Mouse (Mus musculus) stomach, embryonic 15.5 days (tissue): ENCODE measurements around the gene Clock. TPM values are rescaled to one million over a fixed set of nuclear protein-coding genes. Genes with fewer than 3 reads are reported as not detected.

Experiments used
- ATAC-seq: fragments of 200-750 bp; cut with Nextera tagmentation; 2 replicates; pipeline ENCODE4 v1.8.0; 2017; ENCODE audit warnings: low read depth, moderate number of reproducible peaks, moderate TSS enrichment; ENCODE audit not compliant: insufficient read depth, low FRiP score
- H3K27ac ChIP-seq: fragments of 300-500 bp; sonication (generic); 2 replicates; pipeline ENCODE4 v1.5.1; 2015; ENCODE audit warnings: mild to moderate bottlenecking, inconsistent platforms
- H3K27me3 ChIP-seq: fragments of 300-500 bp; sonication (generic); replicated peaks from 2 replicates; pipeline ENCODE4 v1.6.1; 2015; ENCODE audit warnings: inconsistent platforms
- H3K36me3 ChIP-seq: fragments of 300-500 bp; sonication (generic); 2 replicates; pipeline ENCODE4 v1.6.1; 2015; ENCODE audit warnings: inconsistent platforms
- H3K4me1 ChIP-seq: fragments of 300-500 bp; sonication (generic); 2 replicates; pipeline ENCODE4 v1.6.1; 2015; ENCODE audit warnings: inconsistent platforms
- H3K4me2 ChIP-seq: fragments of 300-500 bp; sonication (generic); 2 replicates; pipeline ENCODE4 v1.6.1; 2015; ENCODE audit warnings: mild to moderate bottlenecking, inconsistent platforms
- H3K4me3 ChIP-seq: fragments of 300-500 bp; sonication (generic); replicated peaks from 2 replicates; pipeline ENCODE4 v1.5.1; 2015; ENCODE audit warnings: inconsistent platforms
- H3K9ac ChIP-seq: fragments of 300-500 bp; sonication (generic); 2 replicates; pipeline ENCODE4 v1.6.1; 2015; ENCODE audit warnings: inconsistent platforms
- H3K9me3 ChIP-seq: fragments of 300-500 bp; sonication (generic); 2 replicates; pipeline ENCODE4 v1.6.1; 2016; ENCODE audit warnings: inconsistent platforms
- WGBS: fragments of 180-500 bp; shearing (Covaris S2); methylation state at CpG from one replicate; pipeline ENCODE4 v1.1.7; 2015; 5-methylcytosine and 5-hydroxymethylcytosine counted together
- polyA plus RNA-seq: library from polyadenylated mRNA; unstranded; fragments of >200 nt; fragmentation: Nextera tagmentation; extraction: Ambion mirVana; gene quantifications from 2 replicates; pipeline ENCODE4 v1.2.1, GENCODE M21; 2015

The Clock gene
- polyA plus RNA-seq, 1 experiment from 2014 or later: 13.7 TPM

- no peak for ATAC-seq
- 87% methylated on average over 3 of the region's 3 CpGs for WGBS
Observed at GRCm38 (mm10) chr5:76250948-76251347, 53.6 kb downstream of the Clock start.

GRCm38 (mm10) chr5:76246539-76246938, 58.1 kb downstream of the Clock start:
- Histone ChIP-seq H3K9ac (no peak overlapping the region), H3K27ac (no peak overlapping the region), H3K36me3 (0 out of 2 replicates have a peak, but pooled peaks cover 2% of the 10 kb centered on the region), H3K9me3 (no peaks in the 10 kb centered on the region), H3K4me2 (no peak overlapping the region), H3K4me3 (no peak overlapping the region), H3K27me3 (no peaks in the 10 kb centered on the region), H3K4me1 (no peaks in the 10 kb centered on the region)
- no peak for ATAC-seq

More at GRCm38 (mm10) chr5:76250948-76251347, 53.6 kb downstream of the Clock start:
- Histone ChIP-seq H3K36me3 (no peaks in the 10 kb centered on the region), H3K27ac (no peak overlapping the region), H3K4me1 (no peaks in the 10 kb centered on the region), H3K4me2 (no peak overlapping the region), H3K9ac (no peak overlapping the region), H3K27me3 (no peaks in the 10 kb centered on the region), H3K9me3 (no peaks in the 10 kb centered on the region), H3K4me3 (no peak overlapping the region)

- H3K27ac ChIP-seq: no peak overlapping the region
- no peaks in the 10 kb centered on the region for H3K4me1 ChIP-seq
- H3K4me2 ChIP-seq: no peak overlapping the region
- H3K36me3 ChIP-seq: 0 out of 2 replicates have a peak, but pooled peaks cover 2% of the 10 kb centered on the region
- H3K9me3 ChIP-seq: no peaks in the 10 kb centered on the region
- H3K4me3 ChIP-seq: no peak overlapping the region
- ATAC-seq: no peak
- H3K27me3 ChIP-seq: no peaks in the 10 kb centered on the region
- H3K9ac ChIP-seq: no peak overlapping the region
- whole genome bisulfite sequencing: 89% methylated on average over 3 of the region's 3 CpGs
Observed at GRCm38 (mm10) chr5:76245419-76245818, 59.2 kb downstream of the Clock start.

GRCm38 (mm10) chr5:76244430-76244829, 60.2 kb downstream of the Clock start:
- Histone ChIP-seq H3K4me1 (no peaks in the 10 kb centered on the region), H3K9ac (no peak overlapping the region), H3K9me3 (no peaks in the 10 kb centered on the region), H3K27ac (no peak overlapping the region), H3K4me2 (no peak overlapping the region), H3K4me3 (no peak overlapping the region), H3K36me3 (0 out of 2 replicates have a peak, but pooled peaks cover 7% of the 10 kb centered on the region), H3K27me3 (no peaks in the 10 kb centered on the region)
- WGBS: 93% methylated on average over 10 of the region's 10 CpGs
- ATAC-seq: no peak

- no peak for ATAC-seq
- Histone ChIP-seq H3K27me3 (no peaks in the 10 kb centered on the region), H3K36me3 (0 out of 2 replicates have a peak, but pooled peaks cover 7% of the 10 kb centered on the region), H3K4me1 (no peaks in the 10 kb centered on the region), H3K9ac (no peak overlapping the region), H3K4me3 (no peak overlapping the region), H3K27ac (no peak overlapping the region), H3K9me3 (no peaks in the 10 kb centered on the region), H3K4me2 (no peak overlapping the region)
- whole genome bisulfite sequencing: 94% methylated on average over 4 of the region's 4 CpGs
Observed at GRCm38 (mm10) chr5:76243929-76244328, 60.7 kb downstream of the Clock start.

- Histone ChIP-seq H3K27me3 (no peaks in the 10 kb centered on the region), H3K36me3 (0 out of 2 replicates have a peak, but pooled peaks cover 7% of the 10 kb centered on the region), H3K9me3 (no peaks in the 10 kb centered on the region), H3K4me3 (no peak overlapping the region), H3K4me2 (no peak overlapping the region), H3K4me1 (no peaks in the 10 kb centered on the region), H3K9ac (no peak overlapping the region), H3K27ac (no peak overlapping the region)
- WGBS: 79% methylated on average over 3 of the region's 3 CpGs
- ATAC-seq: no peak
Observed at GRCm38 (mm10) chr5:76243274-76243673, 61.3 kb downstream of the Clock start.

GRCm38 (mm10) chr5:76231171-76231855, 73.3 kb downstream of the Clock start:
- Histone ChIP-seq H3K27me3 (no peaks in the 10 kb centered on the region), H3K9ac (no peak overlapping the region), H3K4me3 (no peak overlapping the region), H3K9me3 (no peaks in the 10 kb centered on the region), H3K4me1 (no peaks in the 10 kb centered on the region), H3K36me3 (peaks cover 15% of the 10 kb centered on the region), H3K4me2 (no peak overlapping the region), H3K27ac (no peak overlapping the region)
- 90% methylated on average over 13 of the region's 13 CpGs for WGBS
- no peak for ATAC-seq

GRCm38 (mm10) chr5:76216691-76217090, 87.9 kb downstream of the Clock start:
- H3K27ac ChIP-seq: no peak overlapping the region
- no peak overlapping the region for H3K4me3 ChIP-seq
- no peak overlapping the region for H3K9ac ChIP-seq
- no peak overlapping the region for H3K4me2 ChIP-seq
- WGBS: 72% methylated on average over 6 of the region's 6 CpGs
- H3K4me1 ChIP-seq: no peaks in the 10 kb centered on the region
- H3K9me3 ChIP-seq: no peaks in the 10 kb centered on the region
- no peak for ATAC-seq
- H3K36me3 ChIP-seq: peaks cover 5% of the 10 kb centered on the region; the same call in 1 of the 2 replicates
- no peaks in the 10 kb centered on the region for H3K27me3 ChIP-seq

GRCm38 (mm10) chr5:76208066-76208465, 96.5 kb downstream of the Clock start:
- peaks cover 29% of the 10 kb centered on the region for H3K36me3 ChIP-seq
- no peaks in the 10 kb centered on the region for H3K27me3 ChIP-seq
- no peak overlapping the region for H3K4me2 ChIP-seq
- no peaks in the 10 kb centered on the region for H3K9me3 ChIP-seq
- H3K27ac ChIP-seq: no peak overlapping the region
- no peak overlapping the region for H3K4me3 ChIP-seq
- ATAC-seq: no peak
- H3K4me1 ChIP-seq: no peaks in the 10 kb centered on the region
- WGBS: 85% methylated on average over 5 of the region's 5 CpGs
- no peak overlapping the region for H3K9ac ChIP-seq

- Histone ChIP-seq H3K9ac (no peak overlapping the region), H3K4me1 (no peaks in the 10 kb centered on the region), H3K4me3 (no peak overlapping the region), H3K36me3 (peaks cover 31% of the 10 kb centered on the region), H3K27me3 (no peaks in the 10 kb centered on the region), H3K4me2 (no peak overlapping the region), H3K27ac (no peak overlapping the region), H3K9me3 (no peaks in the 10 kb centered on the region)
- no peak for ATAC-seq
- WGBS: 85% methylated on average over 2 of the region's 2 CpGs
Observed at GRCm38 (mm10) chr5:76205886-76206285, 98.7 kb downstream of the Clock start.

- WGBS: 85% methylated on average over 3 of the region's 3 CpGs
- Histone ChIP-seq H3K36me3 (peaks cover 37% of the 10 kb centered on the region), H3K4me3 (no peak overlapping the region), H3K4me1 (no peaks in the 10 kb centered on the region), H3K4me2 (no peak overlapping the region), H3K9me3 (no peaks in the 10 kb centered on the region), H3K9ac (no peak overlapping the region), H3K27ac (no peak overlapping the region), H3K27me3 (no peaks in the 10 kb centered on the region)
- ATAC-seq: no peak
Observed at GRCm38 (mm10) chr5:76203171-76203570, 101.4 kb downstream of the Clock start.

GRCm38 (mm10) chr5:76199346-76199745, 105.2 kb downstream of the Clock start:
- H3K9ac ChIP-seq: no peak overlapping the region
- no peak overlapping the region for H3K4me2 ChIP-seq
- no peaks in the 10 kb centered on the region for H3K9me3 ChIP-seq
- no peak for ATAC-seq
- H3K27me3 ChIP-seq: no peaks in the 10 kb centered on the region
- H3K4me1 ChIP-seq: no peaks in the 10 kb centered on the region
- H3K27ac ChIP-seq: no peak overlapping the region
- no peak overlapping the region for H3K4me3 ChIP-seq
- H3K36me3 ChIP-seq: peaks cover 22% of the 10 kb centered on the region; the same call in 1 of the 2 replicates
- 89% methylated on average over 13 of the region's 13 CpGs for WGBS
